9 mouse cellular contexts compared by ENCODE assay signal in genomic region chr17:37083327-37083726, GRCm38 (mm10). TPM values are rescaled to one million over a fixed set of nuclear protein-coding genes. Genes with fewer than 3 reads are reported as not detected.
DNase-seq lines count a peak whose midpoint lies in the region; ATAC-seq and TF ChIP-seq lines count a peak whose summit lies in the region.
"Had no signal": no experiment of that assay in that cellular context is flagged by ENCODE, and none has a peak within 500 bp of the region (broad histone marks: within the 10 kb centered on the region; RNA-seq: fewer than 3 reads in every experiment).

No protein-coding gene starts in this region.

- WGBS in neural tube, embryonic 14.5 days = 5% methylated on average over 8 of the region's 8 CpGs

- H3K9ac ChIP-seq in neural tube, embryonic 14.5 days (replicated peaks; ENCODE audit: low read depth, low read length) = no peak overlapping the region

- peak; percentile 86 for ATAC-seq in CD4-positive, CD25-positive, alpha-beta regulatory T cell, adult 4 months
- ATAC-seq in inflammation-experienced regulatory T-cells, adult 6 months = peak; percentile 88
- ATAC-seq in neural tube, embryonic 14.5 days (ENCODE audit: low read depth) = peak; percentile 52

- no peak overlapping the region for H3K4me3 ChIP-seq in gastrocnemius, adult 2 months
- no peak overlapping the region for H3K4me3 ChIP-seq in neural tube, embryonic 14.5 days (ENCODE audit: low read depth, low read length)

- TF ChIP-seq CTCF in gastrocnemius, adult 2 months (IDR thresholded peaks at IDR 0.05) = peak; percentile 76

- no peaks in the 10 kb centered on the region for H3K9me3 ChIP-seq in neural tube, embryonic 14.5 days (ENCODE audit: control insufficient read depth, low read length)

- DNase-seq in 416B (ENCODE audit: low read depth) = peak; percentile 71
- DNase-seq in c-Kit-positive CD71-negative TER-119-negative erythroid progenitor cells, embryonic 14.5 days (ENCODE audit: low read depth) = peak; percentile 41
- DNase-seq in gastrocnemius, adult 2 months = peak; percentile 50
- peak; percentile 15 to 37 for DNase-seq in lung, adult 18-20 months
- DNase-seq in frontal cortex, postnatal 25 days (ENCODE audit: low spot score in 2 of 2) = no peak

- no peaks in the 10 kb centered on the region for H3K27me3 ChIP-seq in neural tube, embryonic 14.5 days (ENCODE audit: control insufficient read depth, insufficient read depth, low read length)

- no peak overlapping the region for H3K4me2 ChIP-seq in neural tube, embryonic 14.5 days (ENCODE audit: low read depth, low read length)

- intact Hi-C loops in gastrocnemius, adult 2 months (cut with DNase I) = loop anchor here (1.0 kb wide), 1 partner anchor 120 kb away; no protein-coding TSS in a partner anchor

- no peaks in the 10 kb centered on the region for H3K36me3 ChIP-seq in neural tube, embryonic 14.5 days (ENCODE audit: control insufficient read depth, insufficient read depth, low read length)

- no peak overlapping the region for H3K27ac ChIP-seq in gastrocnemius, adult 2 months
- no peak overlapping the region for H3K27ac ChIP-seq in neural tube, embryonic 14.5 days (ENCODE audit: low read depth, low read length)

- H3K4me1 ChIP-seq in neural tube, embryonic 14.5 days (ENCODE audit: control insufficient read depth, insufficient read depth, low read length) = peaks cover 8% of the 10 kb centered on the region

RNA-seq across cellular contexts. Expression of gene Olfr90, which starts 5.0 kb away (rescaled TPM):
- under 1 TPM in 1 of 2 experiments, not detected in 1; 0.11 TPM for polyA plus RNA-seq in CD4-positive, CD25-positive, alpha-beta regulatory T cell, adult 4 months (2017; shearing (Covaris generic))
- total RNA-seq in gastrocnemius, adult 2 months (2021) = not detected
- under 1 TPM in 2 of 3 experiments, not detected in 1; 0.16 to 0.20 TPM for polyA plus RNA-seq in inflammation-experienced regulatory T-cells, adult 6 months (2017; shearing (Covaris generic))
- polyA plus RNA-seq in neural tube, embryonic 14.5 days (2014; fragmentation: Nextera tagmentation; extraction: Ambion mirVana) = 0.12 TPM in 1 of 2 replicates, not detected in the other
- total RNA-seq: left cerebral cortex, postnatal 36 days had no signal

RNA-seq across cellular contexts. Expression of gene Olfr91, which starts 14.8 kb away (rescaled TPM):
- not detected for polyA plus RNA-seq in CD4-positive, CD25-positive, alpha-beta regulatory T cell, adult 4 months (2017; shearing (Covaris generic))
- total RNA-seq in gastrocnemius, adult 2 months (2021) = not detected
- polyA plus RNA-seq in inflammation-experienced regulatory T-cells, adult 6 months (2017; shearing (Covaris generic)) = under 1 TPM in 1 of 3 experiments, not detected in 2; 0.15 TPM
- polyA plus RNA-seq in neural tube, embryonic 14.5 days (2014; fragmentation: Nextera tagmentation; extraction: Ambion mirVana) = 0.13 TPM in 1 of 2 replicates, not detected in the other
- total RNA-seq: left cerebral cortex, postnatal 36 days had no signal

RNA-seq across cellular contexts. Expression of gene Olfr92, which starts 36.6 kb away (rescaled TPM):
- not detected for polyA plus RNA-seq in CD4-positive, CD25-positive, alpha-beta regulatory T cell, adult 4 months (2017; shearing (Covaris generic))
- not detected for total RNA-seq in gastrocnemius, adult 2 months (2021)
- not detected for polyA plus RNA-seq in inflammation-experienced regulatory T-cells, adult 6 months (2017; shearing (Covaris generic))
- polyA plus RNA-seq in neural tube, embryonic 14.5 days (2014; fragmentation: Nextera tagmentation; extraction: Ambion mirVana) = not detected in 2 replicates
- total RNA-seq: left cerebral cortex, postnatal 36 days had no signal

RNA-seq across cellular contexts. Expression of gene Gabbr1, which starts 37.6 kb away (rescaled TPM):
- polyA plus RNA-seq in CD4-positive, CD25-positive, alpha-beta regulatory T cell, adult 4 months (2017; shearing (Covaris generic)) = 1 to 10 TPM; 4.7 to 8.6 TPM
- 1 to 10 TPM; 8.5 to 9.1 TPM for total RNA-seq in gastrocnemius, adult 2 months (2021)
- polyA plus RNA-seq in inflammation-experienced regulatory T-cells, adult 6 months (2017; shearing (Covaris generic)) = 1 to 10 TPM; 4.1 to 8.0 (median 7.4) TPM
- polyA plus RNA-seq in neural tube, embryonic 14.5 days (2014; fragmentation: Nextera tagmentation; extraction: Ambion mirVana) = 78.9 and 103 TPM in 2 replicates

Comparison
In these comparisons a context has a peak if more than half of its experiments do, and no peak if none do; other contexts are left out.
1. DNase-seq: peak in 416B (single experiment), c-Kit-positive CD71-negative TER-119-negative erythroid progenitor cells, embryonic 14.5 days (single experiment), gastrocnemius, adult 2 months (single experiment) and lung, adult 18-20 months (2 of 2); none in frontal cortex, postnatal 25 days (0 of 2).
2. Peak in every context shown above with its lines, with median percentiles within 50 percentile points of each other: ATAC-seq.